Mouse (Mus musculus): Measurements from ENCODE around the gene Rnf7.

Rnf7 gene

GRCm38 (mm10) chr9:96470266-96470974 is 8.1 kb downstream of the Rnf7 start:
- no peak for DNase-seq (ENCODE audit: low spot score)

- no peak for DNase-seq (ENCODE audit: low spot score)
Measured at GRCm38 (mm10) chr9:96469556-96470265, 8.8 kb downstream of the Rnf7 start.

- DNase-seq (ENCODE audit: low spot score), result no peak
Measured at GRCm38 (mm10) chr9:96463708-96464107, 14.8 kb downstream of the Rnf7 start.

- DNase-seq (ENCODE audit: low spot score), result no peak
Measured at GRCm38 (mm10) chr9:96461607-96462006, 16.9 kb downstream of the Rnf7 start.

GRCm38 (mm10) chr9:96460117-96460865 is 18.2 kb downstream of the Rnf7 start:
- no peak for DNase-seq (ENCODE audit: low spot score)

GRCm38 (mm10) chr9:96455618-96456017 is 22.9 kb downstream of the Rnf7 start:
- DNase-seq (ENCODE audit: low spot score), result no peak

GRCm38 (mm10) chr9:96452956-96453355 is 25.5 kb downstream of the Rnf7 start:
- no peak for DNase-seq (ENCODE audit: low spot score)

GRCm38 (mm10) chr9:96450900-96451720 is 27.4 kb downstream of the Rnf7 start:
- DNase-seq (ENCODE audit: low spot score), result no peak

GRCm38 (mm10) chr9:96449514-96449913 is 29.0 kb downstream of the Rnf7 start:
- DNase-seq (ENCODE audit: low spot score), result no peak

- no peak for DNase-seq (ENCODE audit: low spot score)
Measured at GRCm38 (mm10) chr9:96445351-96445750, 33.1 kb downstream of the Rnf7 start.

- DNase-seq (ENCODE audit: low spot score), result no peak
Measured at GRCm38 (mm10) chr9:96442081-96442480, 36.4 kb downstream of the Rnf7 start.

DNA sequence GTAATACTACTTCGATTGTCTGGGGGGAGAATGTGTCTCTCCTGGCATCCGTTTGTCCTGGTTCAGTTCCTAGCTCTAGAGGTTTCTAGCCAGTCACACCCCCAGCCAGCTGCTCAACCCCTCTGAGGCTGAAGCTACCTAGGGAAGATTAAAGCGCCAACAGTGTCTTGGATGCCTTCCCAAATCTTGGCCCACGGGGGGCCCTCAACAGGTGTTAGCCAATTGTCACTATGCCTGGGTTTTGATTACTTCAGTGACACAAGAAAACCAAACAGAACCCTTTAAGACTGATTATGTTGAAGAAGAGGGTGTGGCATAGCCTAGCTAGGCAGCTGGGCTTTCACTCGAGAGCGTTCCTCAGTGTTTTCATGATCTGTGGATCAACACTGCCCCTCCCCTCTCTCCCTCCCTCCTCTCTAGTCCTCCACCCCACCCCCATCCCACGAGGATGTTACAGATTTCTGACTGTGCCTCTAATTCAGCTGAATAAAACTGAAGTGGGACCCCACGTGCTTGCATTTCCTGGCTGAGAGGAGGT is 40.1 kb downstream of the Rnf7 start:
- peak; percentile 31 for DNase-seq (ENCODE audit: low spot score)

- peak; percentile 58 for DNase-seq (ENCODE audit: low spot score)
Measured at GRCm38 (mm10) chr9:96437805-96438333, 40.6 kb downstream of the Rnf7 start.

GRCm38 (mm10) chr9:96436901-96437804 is 41.3 kb downstream of the Rnf7 start:
- DNase-seq (ENCODE audit: low spot score), result peak; percentile 55

- DNase-seq (ENCODE audit: low spot score), result no peak
Measured at GRCm38 (mm10) chr9:96432575-96432974, 45.9 kb downstream of the Rnf7 start.

DNA sequence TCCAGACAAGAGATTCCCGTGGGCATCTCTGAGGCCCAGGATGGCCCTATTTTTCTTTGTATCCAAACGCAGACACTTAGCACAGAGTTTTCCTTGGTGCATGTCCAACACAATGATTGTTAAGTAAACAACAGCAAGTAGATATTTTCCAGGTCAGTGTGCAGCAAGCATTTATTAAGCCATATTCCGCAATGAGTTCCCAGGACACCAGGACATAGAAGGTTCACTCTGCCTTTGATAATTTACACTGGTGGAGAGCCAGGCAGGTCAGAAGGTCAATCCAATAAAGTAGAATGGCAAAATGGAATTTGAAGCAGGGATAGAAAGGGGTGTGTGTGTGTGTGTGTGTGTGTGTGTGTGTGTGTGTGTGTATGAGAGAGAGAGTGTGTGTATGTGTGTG is 47.4 kb downstream of the Rnf7 start:
- DNase-seq (ENCODE audit: low spot score), result no peak

GRCm38 (mm10) chr9:96428336-96429046 is 50.0 kb downstream of the Rnf7 start:
- DNase-seq (ENCODE audit: low spot score), result no peak

GRCm38 (mm10) chr9:96424027-96424426 is 54.4 kb downstream of the Rnf7 start:
- no peak for DNase-seq (ENCODE audit: low spot score)

All from ovary, postnatal 36 days (tissue).